Mouse (Mus musculus) layer of hippocampus, postnatal 10 days (tissue): Measurements from ENCODE around the gene Zbtb16. TPM values are rescaled to one million over a fixed set of nuclear protein-coding genes. Genes with fewer than 3 reads are reported as not detected.

ENCODE experiments used
- DNase-seq, 2 experiments: peaks; one replicate each; pipeline ENCODE4 v3.0.0; 2021; ENCODE audit warnings: low spot score in 2 of 2
- total RNA-seq, 2 experiments: library from RNA; stranded (reverse); gene quantifications; 2 replicates each; pipeline ENCODE4 v1.2.3; 2021

Zbtb16 gene
- total RNA-seq, 2 experiments from 2014 or later, result 58.2 to 66.3 TPM

GRCm38 (mm10) chr9:48731651-48732536, 104.1 kb downstream of the Zbtb16 start:
- DNase-seq, result no peak

DNA sequence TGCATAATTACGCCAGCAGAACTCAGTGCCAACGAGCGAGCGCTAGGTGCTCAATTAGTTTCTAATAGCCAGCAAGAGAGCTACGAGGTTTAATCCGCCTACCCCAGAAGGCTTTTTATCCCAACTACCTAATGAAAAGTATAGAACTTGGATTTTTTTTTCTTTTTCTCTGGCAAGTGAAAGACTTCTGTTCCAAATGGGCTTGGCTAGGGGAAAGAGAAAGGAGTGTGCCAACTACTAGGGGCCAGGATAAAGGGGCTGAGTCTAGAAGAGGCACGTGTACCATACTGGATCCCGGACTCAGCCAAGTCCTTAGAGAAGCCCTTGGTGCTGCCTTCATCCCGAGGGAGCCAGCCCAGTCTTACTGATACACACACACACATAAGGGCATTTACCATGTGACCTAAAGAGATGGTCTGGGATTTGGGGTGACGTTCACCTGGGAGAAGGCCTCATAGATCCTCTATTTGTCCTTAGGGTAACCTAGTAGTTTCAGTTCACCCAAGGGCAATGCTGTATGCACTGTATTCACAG, 105.5 kb downstream of the Zbtb16 start:
- no peak for DNase-seq

GRCm38 (mm10) chr9:48729471-48729870, 106.6 kb downstream of the Zbtb16 start:
- peak in 1 of 2 experiments; percentile 12 for DNase-seq

DNA sequence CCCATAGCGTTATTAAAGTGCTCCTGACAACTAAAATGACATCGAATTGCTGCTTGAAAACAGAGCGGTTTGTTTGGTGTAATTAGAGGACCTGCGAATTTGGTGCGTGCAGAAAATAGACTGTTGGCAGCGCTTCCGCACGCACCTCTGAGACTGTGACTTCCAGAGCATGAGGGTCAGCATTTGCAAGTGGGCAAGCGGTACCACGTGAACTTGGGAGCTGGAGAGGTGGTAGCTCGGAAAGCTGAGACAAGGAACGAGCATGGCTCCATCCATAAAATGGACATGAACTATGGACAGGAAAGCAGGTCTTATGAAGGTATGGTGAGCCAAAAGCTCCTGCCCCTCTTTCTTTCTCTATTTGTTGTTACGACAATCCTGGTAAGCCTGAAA, 107.3 kb downstream of the Zbtb16 start:
- DNase-seq, result no peak

DNA sequence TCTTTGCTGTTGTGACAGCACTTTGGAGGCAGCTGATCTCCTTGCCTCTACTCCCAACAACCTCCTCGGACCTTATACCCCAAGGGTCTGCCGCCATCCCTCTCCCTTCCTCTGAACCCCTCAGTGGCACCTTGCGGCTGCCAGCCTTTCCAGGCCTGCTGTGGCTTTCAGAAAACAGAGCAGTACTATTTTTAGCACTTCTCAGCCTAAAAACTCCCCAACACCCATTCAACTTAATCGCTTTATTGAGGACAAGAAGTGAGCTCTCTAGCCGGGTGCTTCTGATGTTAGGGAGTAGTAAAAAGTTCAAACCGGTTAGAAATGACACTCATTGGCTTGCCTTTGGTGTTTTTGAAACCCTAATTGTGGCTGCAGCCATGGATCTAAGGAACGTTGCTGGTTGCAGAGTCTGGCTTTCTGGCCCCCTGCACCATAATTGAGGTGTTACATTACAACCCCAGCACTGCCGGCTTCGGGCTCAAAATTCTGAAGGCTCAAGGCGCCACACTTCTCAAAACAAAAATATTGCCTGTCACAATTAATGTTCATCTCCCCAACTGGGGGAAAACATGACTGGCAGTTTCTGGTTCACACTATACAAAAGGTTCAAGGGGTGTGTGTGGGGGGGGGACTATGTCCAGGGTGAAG, 107.8 kb downstream of the Zbtb16 start:
- DNase-seq, result no peak

- no peak for DNase-seq
Measured at GRCm38 (mm10) chr9:48726341-48726740, 109.7 kb downstream of the Zbtb16 start.

GRCm38 (mm10) chr9:48725918-48726317, 110.1 kb downstream of the Zbtb16 start:
- no peak for DNase-seq

DNA sequence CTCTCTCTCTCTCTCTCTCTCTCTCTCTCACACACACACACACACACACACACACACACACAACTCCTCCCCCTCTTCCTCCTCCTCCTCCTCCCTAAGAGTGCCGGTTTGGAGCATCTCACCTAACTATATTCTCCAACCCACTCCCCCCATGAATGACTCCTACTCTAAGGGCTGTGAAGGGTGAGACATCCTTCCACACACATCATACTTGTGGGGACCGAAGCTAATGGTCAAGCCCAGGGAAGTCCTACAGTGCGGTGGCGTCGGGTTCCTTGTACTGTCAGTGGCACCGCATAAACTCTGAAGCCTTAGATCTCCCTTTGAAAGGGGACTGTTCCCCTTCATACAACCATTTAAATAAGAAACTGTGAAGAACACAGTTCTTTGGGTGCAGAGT, 110.9 kb downstream of the Zbtb16 start:
- DNase-seq, result no peak

DNA sequence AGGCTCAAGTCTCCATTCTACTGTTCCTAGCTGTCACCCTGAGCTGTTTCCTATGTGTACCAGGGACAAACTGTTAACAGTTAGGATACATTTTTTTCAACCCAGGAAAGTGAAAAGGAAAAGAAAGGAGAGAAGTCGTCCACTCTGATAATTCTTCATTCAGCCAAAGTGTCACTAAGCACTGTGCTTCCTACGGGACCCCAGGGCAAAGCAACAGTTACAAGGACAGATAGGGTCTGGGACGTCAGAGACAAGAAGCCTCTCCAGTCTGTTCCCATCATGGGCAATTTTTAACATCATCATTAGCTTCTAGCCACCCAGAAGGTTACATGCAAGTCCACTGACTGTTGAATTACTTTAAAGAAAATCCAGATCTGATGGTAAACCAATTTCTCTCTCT, 111.3 kb downstream of the Zbtb16 start:
- no peak for DNase-seq

- peak in 1 of 2 experiments; percentile 38 for DNase-seq
Measured at GRCm38 (mm10) chr9:48723511-48724304, 112.3 kb downstream of the Zbtb16 start.

DNA sequence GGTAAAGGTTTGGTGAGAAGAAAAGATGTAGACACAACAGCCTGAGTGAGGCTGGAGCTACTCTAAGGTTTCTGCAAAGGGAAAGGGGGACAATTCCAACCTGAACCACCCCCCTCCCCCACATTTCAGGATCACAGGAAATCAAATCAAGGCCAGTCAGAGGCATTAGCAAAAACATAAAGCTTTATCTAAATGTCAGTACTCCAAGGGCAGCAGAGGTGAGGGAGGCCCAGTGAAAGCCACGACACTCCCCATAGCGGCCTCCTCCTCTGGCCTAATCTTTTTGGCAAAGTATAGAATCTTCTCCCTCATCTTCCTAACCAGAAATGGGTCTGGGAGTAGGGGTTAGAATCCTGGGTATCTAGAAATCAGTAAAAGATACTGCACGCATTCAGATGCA, 113.0 kb downstream of the Zbtb16 start:
- no peak for DNase-seq

GRCm38 (mm10) chr9:48722261-48722920, 113.6 kb downstream of the Zbtb16 start:
- no peak for DNase-seq

GRCm38 (mm10) chr9:48721655-48722054, 114.4 kb downstream of the Zbtb16 start:
- no peak for DNase-seq

GRCm38 (mm10) chr9:48721172-48721571, 114.8 kb downstream of the Zbtb16 start:
- DNase-seq, result no peak

DNA sequence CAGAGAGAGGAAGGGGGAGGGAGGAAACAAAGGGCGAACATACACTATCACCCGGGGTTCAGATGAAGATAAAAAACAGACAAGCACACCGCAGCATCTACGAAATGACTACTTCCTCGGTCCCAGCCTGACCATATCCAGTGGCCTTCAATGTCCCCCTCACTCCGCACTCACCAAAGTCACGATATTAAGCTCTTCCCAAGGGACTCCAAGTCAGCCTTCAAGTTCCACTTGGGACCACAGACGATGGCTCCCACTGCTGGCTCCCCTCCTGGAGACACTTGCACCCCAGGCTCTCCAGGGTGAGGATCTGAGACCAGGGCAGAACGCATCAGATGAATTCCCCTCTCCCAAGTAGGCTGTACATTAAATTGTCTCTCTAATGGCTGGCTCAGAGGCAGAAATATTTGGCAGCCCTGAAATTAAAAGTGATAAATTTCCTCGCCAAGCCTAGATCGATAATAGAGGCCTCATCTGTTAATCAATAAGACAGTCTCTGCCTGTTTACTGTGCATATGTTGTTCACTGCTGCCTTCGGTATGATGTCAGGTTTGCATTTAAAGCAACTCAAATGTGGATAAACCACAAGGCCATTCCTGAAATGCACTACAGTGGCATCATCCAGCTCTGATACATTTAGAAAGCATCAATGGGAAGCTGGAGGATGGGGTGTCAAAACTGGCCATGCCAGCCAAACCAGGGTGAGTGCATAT, 115.6 kb downstream of the Zbtb16 start:
- no peak for DNase-seq

DNA sequence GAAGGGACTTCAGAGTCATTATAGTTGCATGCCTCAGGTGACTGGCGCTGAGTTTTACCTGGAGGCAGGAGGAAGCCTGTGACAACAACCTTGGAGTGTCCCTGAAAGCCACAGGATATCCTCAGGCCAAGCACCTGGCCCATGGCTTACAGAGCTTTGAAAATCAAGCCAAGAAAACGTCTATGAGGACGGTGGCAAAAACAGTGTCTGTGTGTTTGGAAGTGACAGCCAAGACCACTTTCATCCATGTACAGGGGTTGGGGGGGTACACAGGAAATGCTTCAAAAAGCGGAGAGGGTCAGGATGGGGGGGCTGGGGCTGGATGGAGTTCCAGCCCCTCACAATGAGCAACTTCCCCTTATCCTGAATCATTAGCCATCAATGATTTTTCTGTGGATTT, 116.4 kb downstream of the Zbtb16 start:
- DNase-seq, result no peak

- no peak for DNase-seq
Measured at GRCm38 (mm10) chr9:48716549-48716948, 119.5 kb downstream of the Zbtb16 start.

DNA sequence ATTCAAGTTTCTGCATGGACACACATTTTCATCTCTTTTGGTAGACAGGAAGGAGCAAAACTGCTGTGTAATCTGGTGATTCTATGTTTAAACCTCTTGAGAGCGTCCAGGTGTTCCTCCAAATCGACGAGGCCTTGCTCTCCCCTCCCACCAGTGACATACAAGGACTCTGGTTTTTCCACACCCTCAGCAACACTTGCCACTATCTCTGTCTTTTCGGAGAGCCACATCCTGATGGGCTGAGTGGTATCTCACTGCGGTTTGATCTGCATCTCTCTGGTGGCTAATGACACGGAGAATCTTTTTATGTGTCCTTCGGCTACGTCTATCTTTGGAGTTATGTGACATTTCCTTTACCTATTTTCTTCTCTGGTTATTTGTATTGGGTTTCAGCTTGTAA, 121.0 kb downstream of the Zbtb16 start:
- DNase-seq, result no peak

GRCm38 (mm10) chr9:48713779-48714178, 122.2 kb downstream of the Zbtb16 start:
- DNase-seq, result no peak
